Mouse (Mus musculus): ENCODE data around the gene Snrnp70. TPM values are rescaled to one million over a fixed set of nuclear protein-coding genes. Genes with fewer than 3 reads are reported as not detected.
A peak's percentile ranks its signal among the peaks of the same experiment; 100 is the strongest.

Gene Snrnp70
- polyA plus RNA-seq, 1 experiment from 2014 or later: 173 TPM

- ATAC-seq (ENCODE audit: insufficient number of reproducible peaks, low FRiP score): no peak
- Histone ChIP-seq H3K9me3 (replicated peaks) (no peaks in the 10 kb centered on the region), H3K4me2 (no peak overlapping the region), H3K9ac (no peak overlapping the region), H3K4me1 (replicated peaks) (peaks cover 6% of the 10 kb centered on the region), H3K27ac (ENCODE audit: poor library complexity, severe bottlenecking) (no peak overlapping the region), H3K4me3 (no peak overlapping the region), H3K36me3 (peaks cover 82% of the 10 kb centered on the region), H3K27me3 (replicated peaks) (no peaks in the 10 kb centered on the region)
- WGBS: 82% methylated on average over 1 of the region's 1 CpGs
Observed at GRCm38 (mm10) chr7:45376057-45376456, 19.5 kb downstream of the Snrnp70 start.

GRCm38 (mm10) chr7:45374620-45375019, 20.9 kb downstream of the Snrnp70 start:
- Histone ChIP-seq H3K9me3 (replicated peaks) (no peaks in the 10 kb centered on the region), H3K4me2 (no peak overlapping the region), H3K9ac (no peak overlapping the region), H3K27me3 (replicated peaks) (peaks cover 4% of the 10 kb centered on the region), H3K27ac (ENCODE audit: poor library complexity, severe bottlenecking) (no peak overlapping the region), H3K36me3 (peaks cover 68% of the 10 kb centered on the region), H3K4me3 (no peak overlapping the region), H3K4me1 (replicated peaks) (peaks cover 16% of the 10 kb centered on the region)
- 92% methylated on average over 8 of the region's 8 CpGs for WGBS
- no peak for ATAC-seq (ENCODE audit: insufficient number of reproducible peaks, low FRiP score)

GRCm38 (mm10) chr7:45372371-45372770, 23.2 kb downstream of the Snrnp70 start:
- ATAC-seq (ENCODE audit: insufficient number of reproducible peaks, low FRiP score): no peak
- Histone ChIP-seq H3K9me3 (replicated peaks) (no peaks in the 10 kb centered on the region), H3K36me3 (peaks cover 45% of the 10 kb centered on the region), H3K27ac (ENCODE audit: poor library complexity, severe bottlenecking) (no peak overlapping the region), H3K27me3 (replicated peaks) (peaks cover 22% of the 10 kb centered on the region), H3K4me3 (no peak overlapping the region), H3K4me1 (replicated peaks) (peaks cover 23% of the 10 kb centered on the region), H3K4me2 (no peak overlapping the region), H3K9ac (no peak overlapping the region)
- 70% methylated on average over 5 of the region's 5 CpGs for WGBS

- peaks cover 28% of the 10 kb centered on the region for H3K36me3 ChIP-seq
- peaks cover 32% of the 10 kb centered on the region for H3K27me3 ChIP-seq (replicated peaks)
- H3K4me3 ChIP-seq: peak within 1 kb of the TSS; percentile 53
- peak within 1 kb of the TSS; percentile 65 for H3K9ac ChIP-seq
- H3K4me2 ChIP-seq: peak within 1 kb of the TSS; percentile 90
- peak; percentile 70 for ATAC-seq (ENCODE audit: insufficient number of reproducible peaks, low FRiP score)
- H3K27ac ChIP-seq (ENCODE audit: poor library complexity, severe bottlenecking): no peak within 1 kb of the TSS
- H3K9me3 ChIP-seq (replicated peaks): no peaks in the 10 kb centered on the region
- WGBS: 9% methylated on average over 28 of the region's 28 CpGs
- H3K4me1 ChIP-seq (replicated peaks): peaks cover 34% of the 10 kb centered on the region
Observed at GRCm38 (mm10) chr7:45370475-45371311, 24.8 kb downstream of the Snrnp70 start, which contains the start of gene Lin7b. Gene Lin7b (minus strand): TSS chr7:45370583.

GRCm38 (mm10) chr7:45369836-45370474, 25.6 kb downstream of the Snrnp70 start:
- no peak; the same call in 1 of the 2 replicates for ATAC-seq (ENCODE audit: insufficient number of reproducible peaks, low FRiP score)
- WGBS: 7% methylated on average over 51 of the region's 52 CpGs

GRCm38 (mm10) chr7:45369022-45369745, 26.4 kb downstream of the Snrnp70 start:
- no peak for ATAC-seq (ENCODE audit: insufficient number of reproducible peaks, low FRiP score)
- Histone ChIP-seq H3K27me3 (replicated peaks) (peaks cover 47% of the 10 kb centered on the region), H3K9ac (peak overlapping the region; percentile 65; the same call in 1 of the 2 replicates), H3K9me3 (replicated peaks) (no peaks in the 10 kb centered on the region), H3K27ac (ENCODE audit: poor library complexity, severe bottlenecking) (no peak overlapping the region), H3K4me2 (peak overlapping the region; percentile 90; the same call in 1 of the 2 replicates), H3K4me1 (replicated peaks) (peaks cover 35% of the 10 kb centered on the region), H3K36me3 (peaks cover 17% of the 10 kb centered on the region; the same call in 1 of the 2 replicates), H3K4me3 (no peak overlapping the region; the same call in 1 of the 2 replicates)
- 67% methylated on average over 16 of the region's 16 CpGs for WGBS

More at GRCm38 (mm10) chr7:45369836-45370474, 25.6 kb downstream of the Snrnp70 start:
- H3K4me2 ChIP-seq: peak overlapping the region; percentile 90
- H3K4me1 ChIP-seq (replicated peaks): peaks cover 35% of the 10 kb centered on the region
- peak overlapping the region; percentile 53 for H3K4me3 ChIP-seq
- H3K9ac ChIP-seq: peak overlapping the region; percentile 65
- peaks cover 39% of the 10 kb centered on the region for H3K27me3 ChIP-seq (replicated peaks)
- H3K36me3 ChIP-seq: peaks cover 22% of the 10 kb centered on the region
- no peak overlapping the region for H3K27ac ChIP-seq (ENCODE audit: poor library complexity, severe bottlenecking)
- H3K9me3 ChIP-seq (replicated peaks): no peaks in the 10 kb centered on the region

GRCm38 (mm10) chr7:45368178-45368577, 27.4 kb downstream of the Snrnp70 start:
- Histone ChIP-seq H3K4me2 (peak overlapping the region; percentile 99), H3K27me3 (replicated peaks) (peaks cover 57% of the 10 kb centered on the region), H3K4me3 (no peak overlapping the region; the same call in 1 of the 2 replicates), H3K4me1 (replicated peaks) (peaks cover 35% of the 10 kb centered on the region), H3K9me3 (replicated peaks) (no peaks in the 10 kb centered on the region), H3K36me3 (peaks cover 8% of the 10 kb centered on the region; the same call in 1 of the 2 replicates), H3K27ac (ENCODE audit: poor library complexity, severe bottlenecking) (no peak overlapping the region), H3K9ac (peak overlapping the region; percentile 77)
- ATAC-seq (ENCODE audit: insufficient number of reproducible peaks, low FRiP score): no peak
- WGBS: 74% methylated on average over 15 of the region's 15 CpGs

- ATAC-seq (ENCODE audit: insufficient number of reproducible peaks, low FRiP score): peak; percentile 91
- Histone ChIP-seq H3K27me3 (replicated peaks) (peaks cover 67% of the 10 kb centered on the region), H3K4me3 (peak overlapping the region; percentile 66), H3K9me3 (replicated peaks) (no peaks in the 10 kb centered on the region), H3K36me3 (0 out of 2 replicates have a peak, but pooled peaks cover 3% of the 10 kb centered on the region), H3K4me2 (peak overlapping the region; percentile 99), H3K4me1 (replicated peaks) (peaks cover 35% of the 10 kb centered on the region), H3K27ac (ENCODE audit: poor library complexity, severe bottlenecking) (no peak overlapping the region), H3K9ac (peak overlapping the region; percentile 77)
- under 1% methylated on average over 70 of the region's 70 CpGs for WGBS
Observed at GRCm38 (mm10) chr7:45367020-45367880, 28.3 kb downstream of the Snrnp70 start.

GRCm38 (mm10) chr7:45366652-45367019, 28.9 kb downstream of the Snrnp70 start, which contains the start of gene Ppfia3:
Gene Ppfia3 (minus strand): TSS chr7:45367019.
- peaks cover 38% of the 10 kb centered on the region for H3K4me1 ChIP-seq (replicated peaks)
- H3K4me2 ChIP-seq: peak within 1 kb of the TSS; percentile 99
- no peaks in the 10 kb centered on the region for H3K9me3 ChIP-seq (replicated peaks)
- H3K4me3 ChIP-seq: peak within 1 kb of the TSS; percentile 66
- peaks cover 73% of the 10 kb centered on the region for H3K27me3 ChIP-seq (replicated peaks)
- no peaks in the 10 kb centered on the region for H3K36me3 ChIP-seq
- ATAC-seq (ENCODE audit: insufficient number of reproducible peaks, low FRiP score): 0 out of 2 replicates have a peak, but pooled peaks have one; percentile 5
- peak within 1 kb of the TSS; percentile 77 for H3K9ac ChIP-seq
- under 1% methylated on average over 25 of the region's 26 CpGs for WGBS
- no peak within 1 kb of the TSS for H3K27ac ChIP-seq (ENCODE audit: poor library complexity, severe bottlenecking)

Measured in heart, embryonic 12.5 days (tissue).